24 mouse cellular contexts compared by ENCODE assay signal in genomic region chr11:35417911-35418552, GRCm38 (mm10).
A peak's percentile ranks its signal among the peaks of the same experiment; 100 is the strongest.
DNase-seq lines count a peak whose midpoint lies in the region; ATAC-seq and TF ChIP-seq lines count a peak whose summit lies in the region.
"Had no signal": no experiment of that assay in that cellular context is flagged by ENCODE, and none has a peak within 500 bp of the region (broad histone marks: within the 10 kb centered on the region; RNA-seq: fewer than 3 reads in every experiment).

No protein-coding gene starts in this region.

- no peak overlapping the region for H3K9ac ChIP-seq in midbrain, postnatal 0 days (replicated peaks; ENCODE audit: low read length, poor library complexity, severe bottlenecking)
- H3K9ac ChIP-seq: forebrain, postnatal 0 days; hindbrain, embryonic 13.5 days; lung, embryonic 14.5 days; neural tube, embryonic 15.5 days had no signal

- no peaks in the 10 kb centered on the region for H3K36me3 ChIP-seq in testis, adult 2 months (ENCODE audit: control insufficient read depth, insufficient read depth, low read length)
- H3K36me3 ChIP-seq in embryonic facial prominence, embryonic 10.5 days (replicated peaks) = no peaks in the 10 kb centered on the region
- no peaks in the 10 kb centered on the region for H3K36me3 ChIP-seq in limb, embryonic 10.5 days
- no peaks in the 10 kb centered on the region for H3K36me3 ChIP-seq in midbrain, postnatal 0 days (ENCODE audit: insufficient read depth, low read length)
- no peaks in the 10 kb centered on the region for H3K36me3 ChIP-seq in hindbrain, embryonic 10.5 days
- H3K36me3 ChIP-seq: G1E; hindbrain, embryonic 13.5 days; neural tube, embryonic 15.5 days had no signal

- no peak overlapping the region for H3K4me3 ChIP-seq in testis, adult 2 months (ENCODE audit: control insufficient read depth, low read depth, low read length)
- no peak overlapping the region for H3K4me3 ChIP-seq in embryonic facial prominence, embryonic 10.5 days
- 0 out of 2 replicates have a peak overlapping the region, but pooled peaks have one; percentile 6 for H3K4me3 ChIP-seq in limb, embryonic 10.5 days
- H3K4me3 ChIP-seq in midbrain, postnatal 0 days (ENCODE audit: low read depth, low read length) = no peak overlapping the region
- no peak overlapping the region for H3K4me3 ChIP-seq in hindbrain, embryonic 10.5 days
- H3K4me3 ChIP-seq: erythroblast, embryonic 14.5 days; heart, adult 2 months; hindbrain, embryonic 13.5 days; neural tube, embryonic 15.5 days had no signal

- no peak for TF ChIP-seq CTCF in testis, adult 2 months (IDR thresholded peaks at IDR 0.05; ENCODE audit: control insufficient read depth, insufficient read depth, insufficient replicate concordance, low read depth, low read length)
- no peak for TF ChIP-seq CTCF in midbrain, postnatal 0 days (IDR thresholded peaks at IDR 0.05)

- H3K9me3 ChIP-seq in embryonic facial prominence, embryonic 10.5 days = no peaks in the 10 kb centered on the region
- H3K9me3 ChIP-seq in limb, embryonic 10.5 days (replicated peaks) = no peaks in the 10 kb centered on the region
- no peaks in the 10 kb centered on the region for H3K9me3 ChIP-seq in midbrain, postnatal 0 days (ENCODE audit: low read length)
- H3K9me3 ChIP-seq in hindbrain, embryonic 10.5 days = no peaks in the 10 kb centered on the region
- H3K9me3 ChIP-seq: hindbrain, embryonic 13.5 days; neural tube, embryonic 15.5 days had no signal

- H3K27ac ChIP-seq in testis, adult 2 months (ENCODE audit: control insufficient read depth, insufficient read depth, low read depth, low read length) = peak overlapping the region; percentile 63
- H3K27ac ChIP-seq in embryonic facial prominence, embryonic 10.5 days (replicated peaks) = peak overlapping the region; percentile 48
- H3K27ac ChIP-seq in limb, embryonic 10.5 days = peak overlapping the region; percentile 74
- H3K27ac ChIP-seq in midbrain, postnatal 0 days (ENCODE audit: low read depth, low read length) = no peak overlapping the region
- H3K27ac ChIP-seq in hindbrain, embryonic 10.5 days = no peak overlapping the region
- H3K27ac ChIP-seq: heart, adult 2 months; hindbrain, embryonic 13.5 days; neural tube, embryonic 15.5 days had no signal

- no peak for ATAC-seq in midbrain, postnatal 0 days (ENCODE audit: low FRiP score)
- ATAC-seq: forebrain, postnatal 0 days had no signal

- no peak overlapping the region for H3K4me2 ChIP-seq in midbrain, postnatal 0 days (ENCODE audit: low read depth, low read length, poor library complexity, severe bottlenecking)
- H3K4me2 ChIP-seq: hindbrain, embryonic 13.5 days; lung, embryonic 14.5 days; midbrain, embryonic 11.5 days; neural tube, embryonic 15.5 days had no signal

- no peaks in the 10 kb centered on the region for H3K27me3 ChIP-seq in testis, adult 2 months (ENCODE audit: control insufficient read depth, insufficient read depth, low read length)
- no peaks in the 10 kb centered on the region for H3K27me3 ChIP-seq in embryonic facial prominence, embryonic 10.5 days (replicated peaks; ENCODE audit: low read depth, poor library complexity, severe bottlenecking)
- no peaks in the 10 kb centered on the region for H3K27me3 ChIP-seq in limb, embryonic 10.5 days (ENCODE audit: low read depth, poor library complexity, severe bottlenecking)
- no peaks in the 10 kb centered on the region for H3K27me3 ChIP-seq in midbrain, postnatal 0 days (ENCODE audit: insufficient read depth, low read length)
- H3K27me3 ChIP-seq in hindbrain, embryonic 10.5 days (ENCODE audit: insufficient read depth, poor library complexity, severe bottlenecking) = no peaks in the 10 kb centered on the region
- H3K27me3 ChIP-seq: hindbrain, embryonic 13.5 days had no signal

- peaks cover 10% of the 10 kb centered on the region for H3K4me1 ChIP-seq in testis, adult 2 months (ENCODE audit: control insufficient read depth, insufficient read depth, low read length)
- H3K4me1 ChIP-seq in embryonic facial prominence, embryonic 10.5 days = peaks cover 57% of the 10 kb centered on the region
- H3K4me1 ChIP-seq in limb, embryonic 10.5 days = peaks cover 62% of the 10 kb centered on the region
- H3K4me1 ChIP-seq in midbrain, postnatal 0 days (ENCODE audit: insufficient read depth, low read length) = no peaks in the 10 kb centered on the region; the same call in 1 of the 2 replicates
- peaks cover 24% of the 10 kb centered on the region for H3K4me1 ChIP-seq in hindbrain, embryonic 10.5 days (replicated peaks)

- DNase-seq in testis, postnatal 10 days (ENCODE audit: low spot score) = no peak
- DNase-seq in embryonic facial prominence, embryonic 10.5 days (ENCODE audit: low spot score) = peak; percentile 43
- peak; percentile 58 for DNase-seq in limb, embryonic 10.5 days (ENCODE audit: low spot score)
- peak; percentile 21 for DNase-seq in testis, postnatal 14 days (ENCODE audit: low spot score)
- DNase-seq in midbrain, postnatal 0 days (ENCODE audit: low spot score) = no peak
- DNase-seq in hindbrain, embryonic 10.5 days (ENCODE audit: low spot score) = no peak
- no peak for DNase-seq in lung, adult 18-20 months
- DNase-seq: adrenal gland, adult 8-10 months; cerebellum, adult 11-12 months; cerebellum, postnatal 25 days; forebrain, postnatal 0 days; gastrocnemius, postnatal 10 days; heart, adult 2 months; kidney, adult 11 months; kidney, postnatal 25 days; lung, embryonic 14.5 days; lung, postnatal 4 days; thymus, postnatal 36 days had no signal

- 35% methylated on average over 13 of the region's 13 CpGs for WGBS in embryonic facial prominence, embryonic 10.5 days
- 20% methylated on average over 13 of the region's 13 CpGs for WGBS in limb, embryonic 10.5 days
- 73% methylated on average over 13 of the region's 13 CpGs for WGBS in midbrain, postnatal 0 days
- 65% methylated on average over 13 of the region's 13 CpGs for WGBS in hindbrain, embryonic 10.5 days

- TF ChIP-seq POLR2A in testis, adult 2 months (IDR thresholded peaks at IDR 0.05; ENCODE audit: control insufficient read depth, low read depth, low read length) = no peak

Comparison
In these comparisons a context has a peak if more than half of its experiments do, and no peak if none do; other contexts are left out.
1. DNase-seq: peak in embryonic facial prominence, embryonic 10.5 days (single experiment), limb, embryonic 10.5 days (single experiment) and testis, postnatal 14 days (single experiment); none in testis, postnatal 10 days (single experiment), midbrain, postnatal 0 days (single experiment), hindbrain, embryonic 10.5 days (single experiment) and lung, adult 18-20 months (0 of 2).
2. H3K27ac ChIP-seq: peak in testis, adult 2 months (single experiment), embryonic facial prominence, embryonic 10.5 days (single experiment) and limb, embryonic 10.5 days (single experiment); none in midbrain, postnatal 0 days (single experiment) and hindbrain, embryonic 10.5 days (single experiment).